Mouse (Mus musculus) heart, embryonic 11.5 days (tissue): ENCODE results near the gene Srgap3. TPM values are rescaled to one million over a fixed set of nuclear protein-coding genes. Genes with fewer than 3 reads are reported as not detected.

Experiments
- ATAC-seq: fragments of 200-750 bp; cut with Nextera tagmentation; replicated peaks from 2 replicates; pipeline ENCODE4 v1.8.0; 2017; ENCODE audit warnings: moderate library complexity; ENCODE audit not compliant: insufficient number of reproducible peaks, low FRiP score, low TSS enrichment
- H3K27ac ChIP-seq: fragments of 300-500 bp; sonication (generic); 2 replicates; pipeline ENCODE4 v1.5.1; 2014; ENCODE audit warnings: mild to moderate bottlenecking, low read depth, low read length
- H3K27me3 ChIP-seq: fragments of 300-500 bp; sonication (generic); 2 replicates; pipeline ENCODE4 v1.6.1; 2014; ENCODE audit warnings: mild to moderate bottlenecking, low read length, mixed read lengths; ENCODE audit not compliant: control insufficient read depth, insufficient read depth
- H3K36me3 ChIP-seq: fragments of 300-500 bp; sonication (generic); 2 replicates; pipeline ENCODE4 v1.6.1; 2014; ENCODE audit warnings: mild to moderate bottlenecking, low read length, moderate library complexity, mixed read lengths; ENCODE audit not compliant: control insufficient read depth, insufficient read depth
- H3K4me1 ChIP-seq: fragments of 300-500 bp; sonication (generic); 2 replicates; pipeline ENCODE4 v1.6.1; 2014; ENCODE audit warnings: low read length; ENCODE audit not compliant: control insufficient read depth, insufficient read depth
- H3K4me2 ChIP-seq: fragments of 300-500 bp; sonication (generic); 2 replicates; pipeline ENCODE4 v1.6.1; 2014; ENCODE audit warnings: mild to moderate bottlenecking, moderate library complexity
- H3K4me3 ChIP-seq: fragments of 300-500 bp; sonication (generic); 2 replicates; pipeline ENCODE4 v1.5.1; 2014; ENCODE audit warnings: low read depth, low read length
- H3K9ac ChIP-seq: fragments of 300-500 bp; sonication (generic); 2 replicates; pipeline ENCODE4 v1.6.1; 2014; ENCODE audit warnings: mild to moderate bottlenecking, low read depth, low read length, moderate library complexity
- H3K9me3 ChIP-seq: fragments of 300-500 bp; sonication (generic); replicated peaks from 2 replicates; pipeline ENCODE4 v1.6.1; 2016; ENCODE audit warnings: low read length; ENCODE audit not compliant: control insufficient read depth
- WGBS: fragments of 180-500 bp; shearing (Covaris S2); extraction: QIAGEN DNeasy Blood & Tissue Kit; methylation state at CpG from one replicate; pipeline ENCODE4 v1.1.7; 2014; ENCODE audit not compliant: insufficient replicate concordance; 5-methylcytosine and 5-hydroxymethylcytosine counted together
- polyA plus RNA-seq: library from polyadenylated mRNA; unstranded; fragments of >200 nt; fragmentation: Nextera tagmentation; extraction: Ambion mirVana; gene quantifications from 2 replicates; pipeline ENCODE4 v1.2.1, GENCODE M21; 2014

Gene Srgap3
- polyA plus RNA-seq, 1 experiment from 2014 or later, result 1.2 TPM

DNA sequence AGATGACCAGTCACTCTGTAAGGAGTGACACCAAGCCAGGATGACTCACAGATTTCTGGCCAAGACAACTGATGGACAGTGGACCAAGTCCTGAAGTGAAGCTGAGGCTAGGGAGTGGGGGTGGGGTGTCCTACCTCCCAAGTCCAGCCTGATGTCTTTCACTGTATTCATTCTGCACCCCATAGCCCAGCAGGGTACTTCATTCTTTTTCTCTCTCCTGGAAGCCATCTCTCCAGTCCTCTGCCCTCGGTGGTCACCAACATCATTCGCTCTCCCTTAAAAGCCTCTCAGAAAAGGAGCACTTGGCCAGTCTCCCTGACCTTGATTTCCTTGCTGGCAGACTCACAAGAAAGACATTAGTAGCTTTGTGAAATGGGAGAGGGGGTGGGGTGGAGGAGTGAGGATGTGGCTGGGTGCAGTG is 56.7 kb downstream of the Srgap3 start:
- 0 out of 2 replicates have a peak, but pooled peaks have one; percentile 26 for ATAC-seq
- no peaks in the 10 kb centered on the region for H3K4me1 ChIP-seq
- WGBS, result 87% methylated on average over 2 of the region's 2 CpGs
- peaks cover 8% of the 10 kb centered on the region for H3K27me3 ChIP-seq
- H3K36me3 ChIP-seq, result no peaks in the 10 kb centered on the region
- no peaks in the 10 kb centered on the region for H3K9me3 ChIP-seq
- no peak overlapping the region for H3K4me2 ChIP-seq
- no peak overlapping the region for H3K4me3 ChIP-seq
- H3K27ac ChIP-seq, result no peak overlapping the region
- H3K9ac ChIP-seq, result no peak overlapping the region

DNA sequence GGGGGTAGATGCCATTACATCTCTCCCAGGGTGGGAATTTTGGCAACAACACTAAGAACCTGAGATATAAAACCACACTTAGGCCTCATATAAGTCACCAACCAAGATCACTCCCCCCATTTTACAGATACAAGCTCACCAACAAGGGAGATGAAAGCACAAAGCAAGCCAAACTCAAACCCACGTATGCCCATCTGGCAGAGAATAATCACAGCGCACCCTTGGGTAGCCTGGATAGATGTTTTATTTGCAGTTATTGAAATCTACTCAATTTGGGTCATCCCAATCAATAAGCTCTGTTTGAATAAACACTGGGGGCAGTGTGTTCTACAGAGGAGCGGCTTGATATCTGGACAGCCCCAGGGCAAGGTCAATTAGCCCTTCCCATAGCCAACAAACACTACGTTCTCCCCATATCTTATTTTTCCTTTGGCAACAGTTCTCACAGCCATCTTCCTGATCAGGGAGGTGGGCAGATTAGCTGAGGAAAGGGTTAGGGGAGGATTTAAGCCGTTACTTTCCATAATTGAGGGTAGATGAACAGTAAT is 63.4 kb downstream of the Srgap3 start:
- ATAC-seq, result no peak
- H3K9me3 ChIP-seq, result no peaks in the 10 kb centered on the region
- H3K9ac ChIP-seq, result no peak overlapping the region
- H3K27me3 ChIP-seq, result peaks cover 13% of the 10 kb centered on the region
- no peaks in the 10 kb centered on the region for H3K4me1 ChIP-seq
- 75% methylated on average over 5 of the region's 5 CpGs for WGBS
- no peak overlapping the region for H3K4me3 ChIP-seq
- H3K36me3 ChIP-seq, result no peaks in the 10 kb centered on the region
- H3K4me2 ChIP-seq, result no peak overlapping the region
- H3K27ac ChIP-seq, result no peak overlapping the region

DNA sequence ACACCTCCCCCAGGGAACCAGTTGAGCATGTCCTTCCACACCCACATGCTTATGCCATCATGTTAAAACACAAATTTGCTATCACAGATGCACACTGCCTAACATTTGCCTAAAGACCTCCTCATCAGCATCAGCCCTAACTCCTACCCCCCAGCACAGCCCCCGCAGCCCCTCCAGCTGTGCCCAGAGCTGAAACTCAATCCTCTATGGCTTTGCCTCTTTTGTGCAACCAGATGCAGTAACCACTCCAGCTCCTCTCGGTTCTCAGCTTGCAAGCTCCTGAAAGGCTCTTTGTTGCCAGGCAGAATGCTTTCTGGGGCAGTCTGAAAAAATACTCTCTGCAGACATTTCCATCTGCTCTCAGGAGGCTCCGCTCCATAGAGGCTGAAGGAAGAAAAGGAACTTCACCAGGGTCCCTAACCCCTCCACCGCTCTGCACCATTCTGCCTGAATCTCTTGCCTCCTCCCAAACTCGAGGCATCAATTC is 67.0 kb downstream of the Srgap3 start:
- ATAC-seq, result no peak
- 47% methylated on average over 5 of the region's 5 CpGs for WGBS
- H3K36me3 ChIP-seq, result no peaks in the 10 kb centered on the region
- H3K9me3 ChIP-seq, result no peaks in the 10 kb centered on the region
- no peak overlapping the region for H3K27ac ChIP-seq
- no peak overlapping the region for H3K9ac ChIP-seq
- H3K27me3 ChIP-seq, result peaks cover 6% of the 10 kb centered on the region
- no peaks in the 10 kb centered on the region for H3K4me1 ChIP-seq
- H3K4me3 ChIP-seq, result no peak overlapping the region
- H3K4me2 ChIP-seq, result no peak overlapping the region

DNA sequence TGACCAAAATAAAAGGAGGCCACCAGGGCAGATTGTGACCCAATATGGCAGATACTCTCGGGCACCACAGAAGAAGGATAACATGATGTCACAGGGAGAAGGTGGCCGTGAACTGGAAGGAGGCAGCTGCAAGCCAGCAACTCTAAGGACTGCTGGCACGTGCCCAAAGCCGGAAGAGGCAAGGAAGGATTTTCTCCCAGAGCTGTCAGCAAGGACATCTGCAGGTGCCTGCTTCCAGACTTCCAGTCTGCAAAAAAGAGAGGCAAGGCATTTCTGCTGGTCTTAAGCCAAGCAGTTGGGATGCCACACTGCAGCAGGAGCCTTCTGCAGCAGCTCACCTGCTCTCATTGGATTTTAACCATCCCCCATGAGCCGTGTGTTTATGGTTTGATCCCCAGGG is 67.9 kb downstream of the Srgap3 start:
- Histone ChIP-seq H3K27me3 (0 out of 2 replicates have a peak, but pooled peaks cover 4% of the 10 kb centered on the region), H3K4me3 (no peak overlapping the region), H3K9ac (no peak overlapping the region), H3K4me1 (no peaks in the 10 kb centered on the region), H3K36me3 (no peaks in the 10 kb centered on the region), H3K9me3 (no peaks in the 10 kb centered on the region), H3K27ac (no peak overlapping the region), H3K4me2 (no peak overlapping the region)
- 62% methylated on average over 5 of the region's 5 CpGs for WGBS
- no peak for ATAC-seq

DNA sequence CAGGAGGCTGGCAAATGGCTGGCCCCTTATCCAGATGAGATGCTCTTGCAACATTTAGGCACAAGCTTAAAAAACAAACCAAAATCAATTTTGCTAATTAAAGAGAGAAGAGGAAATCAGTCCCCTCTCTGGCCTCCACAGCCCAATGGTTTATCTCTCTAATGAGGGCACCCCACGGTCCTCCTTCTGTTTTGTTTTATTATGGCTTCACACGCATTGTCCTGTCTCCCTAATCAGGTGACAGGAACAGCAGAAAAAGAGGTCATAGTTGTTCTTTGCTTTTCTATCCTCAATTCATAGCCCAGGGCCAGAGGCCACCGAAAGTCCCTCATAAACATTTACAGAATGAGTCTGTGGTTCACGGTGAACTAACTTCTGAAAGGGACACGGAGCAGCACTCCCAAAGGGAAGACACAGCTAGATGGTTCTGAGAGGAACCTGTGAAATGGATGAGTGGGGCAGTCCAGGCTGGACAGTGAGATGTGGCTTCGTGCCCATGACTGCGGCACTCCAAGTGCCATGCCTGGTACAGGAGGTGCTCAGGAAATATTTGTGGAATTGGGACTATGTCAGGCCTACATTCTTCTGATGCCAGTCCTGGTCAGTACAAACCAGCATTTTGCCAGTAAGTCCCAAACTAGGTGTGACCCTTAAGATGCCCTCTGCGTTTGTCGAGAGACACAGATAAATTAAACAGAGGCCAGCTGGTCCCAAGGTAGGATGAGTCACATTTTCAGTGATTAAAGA is 73.8 kb downstream of the Srgap3 start:
- Histone ChIP-seq H3K4me3 (no peak overlapping the region), H3K27ac (no peak overlapping the region), H3K27me3 (no peaks in the 10 kb centered on the region), H3K9me3 (no peaks in the 10 kb centered on the region), H3K4me2 (no peak overlapping the region), H3K4me1 (peaks cover 3% of the 10 kb centered on the region; the same call in 1 of the 2 replicates), H3K36me3 (no peaks in the 10 kb centered on the region), H3K9ac (no peak overlapping the region)
- WGBS, result 79% methylated on average over 9 of the region's 9 CpGs
- ATAC-seq, result no peak

DNA sequence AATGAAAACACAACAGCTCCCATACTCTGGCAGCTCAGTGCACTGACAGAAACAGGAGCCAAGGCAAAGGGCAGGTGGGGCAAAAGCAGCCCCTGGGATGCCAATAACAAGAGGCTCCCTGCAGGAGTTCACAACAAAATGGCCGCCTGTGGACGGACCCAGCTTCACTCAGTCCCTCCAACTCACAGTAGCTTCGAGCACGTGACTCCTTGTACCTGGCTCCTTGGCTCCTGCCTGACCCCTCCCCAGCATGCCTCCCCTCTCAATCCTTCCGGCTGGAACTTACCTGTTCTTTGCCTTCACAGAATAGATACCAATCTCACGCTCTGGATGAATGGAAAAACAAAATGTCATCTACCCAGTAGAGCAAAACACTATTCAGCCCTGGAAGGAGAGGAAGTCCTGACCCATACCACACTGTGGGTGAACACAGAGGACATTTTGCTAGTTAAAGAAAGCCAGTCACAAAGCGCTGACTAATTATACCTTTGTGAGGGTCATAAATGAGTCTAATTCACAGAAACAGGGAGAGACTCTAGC is 75.8 kb downstream of the Srgap3 start:
- H3K9me3 ChIP-seq, result no peaks in the 10 kb centered on the region
- no peaks in the 10 kb centered on the region for H3K27me3 ChIP-seq
- no peak for ATAC-seq
- no peak overlapping the region for H3K4me3 ChIP-seq
- peaks cover 3% of the 10 kb centered on the region; the same call in 1 of the 2 replicates for H3K4me1 ChIP-seq
- no peak overlapping the region for H3K4me2 ChIP-seq
- H3K9ac ChIP-seq, result no peak overlapping the region
- 83% methylated on average over 7 of the region's 7 CpGs for WGBS
- no peaks in the 10 kb centered on the region for H3K36me3 ChIP-seq
- H3K27ac ChIP-seq, result no peak overlapping the region

DNA sequence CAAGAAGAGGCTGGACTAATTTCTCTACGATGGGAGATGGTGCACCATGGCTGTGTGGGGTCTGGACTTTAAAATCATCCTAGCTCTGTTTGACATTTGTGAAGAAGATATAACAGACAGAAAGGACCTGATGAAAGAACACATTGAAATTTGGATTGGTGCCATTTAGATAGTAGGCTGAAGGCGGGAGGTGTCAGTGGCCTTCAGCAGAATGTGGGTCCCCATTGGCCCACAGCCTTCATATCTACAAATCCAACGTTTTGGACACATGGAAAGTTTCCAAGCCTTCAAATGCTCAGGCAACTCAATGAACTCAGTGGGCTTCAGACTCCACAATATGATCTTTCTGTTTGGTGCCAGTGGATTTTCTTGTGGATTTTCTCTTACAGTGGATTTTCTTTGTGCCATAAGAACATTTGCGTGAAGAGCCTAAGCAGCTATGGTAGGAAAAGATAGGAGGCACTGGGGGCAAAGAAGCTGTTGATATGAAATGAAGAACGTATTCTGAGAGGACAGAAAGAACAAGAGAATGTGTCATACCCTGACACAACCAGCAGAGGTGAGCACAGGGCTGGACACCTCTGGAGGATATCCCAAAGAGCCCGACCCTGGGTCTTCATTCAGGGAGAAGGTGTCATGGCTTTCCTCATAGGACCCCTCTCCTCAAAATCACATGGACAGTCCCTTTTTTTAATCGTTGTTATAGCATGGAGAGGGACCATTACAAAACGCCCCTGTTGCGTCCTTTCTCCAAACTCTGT is 78.7 kb downstream of the Srgap3 start:
- no peaks in the 10 kb centered on the region for H3K36me3 ChIP-seq
- no peaks in the 10 kb centered on the region for H3K27me3 ChIP-seq
- 67% methylated on average over 9 of the region's 9 CpGs for WGBS
- no peak for ATAC-seq
- no peak overlapping the region for H3K9ac ChIP-seq
- H3K4me3 ChIP-seq, result no peak overlapping the region
- H3K9me3 ChIP-seq, result no peaks in the 10 kb centered on the region
- peaks cover 3% of the 10 kb centered on the region; the same call in 1 of the 2 replicates for H3K4me1 ChIP-seq
- no peak overlapping the region for H3K4me2 ChIP-seq
- H3K27ac ChIP-seq, result no peak overlapping the region

DNA sequence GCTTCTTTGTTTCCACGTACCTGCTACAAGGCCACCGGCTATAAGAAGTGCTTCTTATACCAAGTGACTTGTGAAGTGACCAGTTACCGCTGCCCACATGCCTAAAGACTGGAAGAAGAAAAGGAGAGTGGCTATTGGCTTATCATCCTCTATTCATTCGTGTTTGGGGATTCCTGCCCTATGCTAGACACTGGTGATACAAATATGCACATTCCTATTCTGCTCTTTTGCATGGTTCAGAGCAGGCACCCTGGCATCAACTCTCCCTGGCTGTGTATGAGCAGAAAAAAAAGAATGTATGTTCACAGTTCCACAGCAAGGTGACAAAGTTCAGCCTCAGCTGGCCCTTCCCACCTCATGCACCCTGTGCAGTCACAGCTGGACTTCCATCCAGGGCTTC is 81.0 kb downstream of the Srgap3 start:
- H3K36me3 ChIP-seq, result no peaks in the 10 kb centered on the region
- WGBS, result 75% methylated on average over 4 of the region's 4 CpGs

More for the DNA sequence above, 81.0 kb downstream of the Srgap3 start:
- H3K4me3 ChIP-seq, result no peak overlapping the region
- peaks cover 7% of the 10 kb centered on the region for H3K4me1 ChIP-seq
- no peak overlapping the region for H3K4me2 ChIP-seq
- H3K27ac ChIP-seq, result no peak overlapping the region
- no peak overlapping the region for H3K9ac ChIP-seq
- no peak for ATAC-seq
- no peaks in the 10 kb centered on the region for H3K9me3 ChIP-seq
- no peaks in the 10 kb centered on the region for H3K27me3 ChIP-seq
